Mouse (Mus musculus) frontal cortex, adult 2 months (tissue): ENCODE results near the gene Gm21972. TPM values are rescaled to one million over a fixed set of nuclear protein-coding genes. Genes with fewer than 3 reads are reported as not detected.

Source experiments
- DNase-seq, 2 experiments: peaks; one replicate each; pipeline ENCODE4 v3.0.0; 2022; ENCODE audit warnings: low spot score in 1 of 2; ENCODE audit errors: extremely low spot score in 1 of 2
- polyA plus RNA-seq: library from polyadenylated mRNA; depleted of rRNA; stranded (reverse); fragments of >200 nt; gene quantifications from 2 replicates; pipeline ENCODE4 v1.2.3, GENCODE M21; 2012

Gm21972 gene
- polyA plus RNA-seq, 1 experiment, result 1.3 TPM

DNA sequence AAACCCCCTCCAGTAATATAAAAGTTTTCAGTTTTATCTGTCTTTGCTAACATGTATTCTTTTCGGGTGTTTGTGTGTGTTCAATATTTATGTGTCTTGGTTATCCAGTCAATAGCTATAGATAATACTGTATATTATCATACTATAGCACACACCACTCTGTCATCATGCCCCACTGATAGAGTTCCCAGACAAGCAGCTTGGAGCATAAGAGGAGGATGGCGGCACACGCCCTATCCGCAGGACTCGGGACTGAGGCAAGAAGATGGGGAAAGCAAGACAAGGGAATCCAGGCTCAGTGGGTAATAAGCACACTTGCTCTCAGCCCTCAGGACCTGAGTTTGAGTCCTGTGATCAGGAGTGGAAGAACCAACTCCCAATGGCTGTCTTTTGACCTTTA lies 27.0 kb downstream of the Gm21972 start:
- DNase-seq, result no peak

DNA sequence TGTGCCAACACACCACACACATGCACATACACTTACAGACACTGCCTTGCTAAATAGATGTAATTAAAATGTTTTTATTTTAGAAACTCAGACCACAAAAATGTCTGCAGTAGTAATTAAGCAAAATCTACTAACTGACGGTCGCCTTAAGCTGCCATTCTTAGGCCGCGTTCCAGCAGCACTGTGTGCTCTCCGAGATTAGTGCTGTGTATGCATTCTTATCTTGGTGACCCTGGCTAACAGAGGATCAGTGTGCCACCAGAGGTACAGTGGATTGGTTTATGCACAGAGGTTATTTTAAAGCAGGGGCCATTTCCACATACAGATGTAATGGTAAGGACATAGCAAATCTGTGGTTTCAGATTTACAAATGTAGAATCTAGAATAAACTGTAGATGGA lies 27.6 kb downstream of the Gm21972 start:
- no peak for DNase-seq

DNA sequence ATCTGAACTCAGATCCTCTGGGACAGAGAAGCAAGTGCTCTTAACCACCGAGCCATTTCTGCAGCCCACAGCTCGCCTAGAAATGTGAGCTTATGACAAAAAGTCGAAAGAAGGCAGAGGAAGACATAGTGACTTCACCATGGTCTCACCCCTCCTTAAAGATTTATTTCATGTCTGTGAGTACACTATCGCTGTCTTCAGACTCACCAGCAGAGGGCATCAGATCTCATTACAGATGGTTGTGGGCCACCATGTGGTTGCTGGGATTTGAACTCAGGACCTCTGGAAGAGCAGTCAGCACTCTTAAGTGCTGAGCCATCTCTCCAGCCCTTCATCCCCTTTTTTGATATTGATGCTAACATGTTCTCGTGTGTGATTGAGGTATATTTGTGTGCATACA lies 41.2 kb downstream of the Gm21972 start:
- DNase-seq, result no peak

DNA sequence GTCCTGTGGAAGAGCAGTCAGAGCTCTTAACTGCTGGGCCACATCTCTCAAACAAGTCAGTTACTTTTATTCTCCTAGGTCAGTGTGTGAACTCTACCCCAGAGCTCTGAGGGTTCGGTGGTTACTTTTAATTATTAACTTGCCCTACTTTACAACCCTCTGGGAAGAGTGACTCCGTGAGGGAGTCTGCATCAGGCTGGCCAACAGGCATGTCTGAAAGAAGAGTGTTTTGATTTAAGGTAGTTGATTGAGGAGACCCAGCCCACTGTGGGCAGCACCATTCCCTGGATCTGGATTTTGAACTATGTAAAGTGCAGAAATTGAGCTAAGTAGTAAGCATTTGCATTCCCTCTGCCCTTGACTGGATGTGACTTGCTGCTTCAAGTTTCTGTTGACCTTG lies 42.6 kb downstream of the Gm21972 start:
- DNase-seq, result no peak

DNA sequence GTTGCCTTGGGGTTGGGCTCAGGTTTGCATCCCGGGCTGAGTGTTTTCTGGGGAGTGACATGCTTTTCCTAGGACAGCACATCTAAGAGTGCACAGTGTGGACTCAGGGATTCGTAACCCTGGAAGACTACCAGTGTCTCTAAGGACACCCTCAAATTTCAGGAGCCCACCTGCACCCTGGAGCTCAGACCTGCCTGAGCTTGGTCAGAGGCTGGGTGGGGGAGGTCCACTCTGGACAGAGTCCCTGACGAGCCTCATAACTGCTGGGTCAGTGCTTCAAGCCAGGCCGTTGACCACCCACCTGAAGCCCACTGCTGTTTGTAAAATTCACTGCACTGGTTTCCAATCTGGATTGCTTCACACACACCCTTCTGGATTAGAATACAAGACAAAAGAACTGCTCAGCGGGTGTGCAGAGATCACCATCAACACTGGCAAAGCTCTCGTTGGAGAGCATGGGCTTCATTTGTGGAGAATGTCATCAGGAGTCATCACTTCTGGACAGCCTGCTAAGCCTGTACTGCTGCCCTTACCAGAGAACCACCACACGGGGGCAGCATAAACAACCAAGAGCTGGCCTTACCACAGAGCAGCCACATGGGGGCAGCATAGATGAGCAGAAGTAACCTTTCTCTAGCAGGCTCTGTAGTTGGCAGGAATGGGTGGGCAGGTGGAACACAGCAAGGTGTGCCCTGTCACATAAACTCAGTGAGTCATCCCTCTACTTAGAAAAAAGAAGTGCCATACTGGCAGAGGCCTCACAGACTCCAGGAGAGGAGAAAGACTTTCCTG lies 45.2 kb downstream of the Gm21972 start:
- DNase-seq, result peak; percentile 65 to 87

DNA sequence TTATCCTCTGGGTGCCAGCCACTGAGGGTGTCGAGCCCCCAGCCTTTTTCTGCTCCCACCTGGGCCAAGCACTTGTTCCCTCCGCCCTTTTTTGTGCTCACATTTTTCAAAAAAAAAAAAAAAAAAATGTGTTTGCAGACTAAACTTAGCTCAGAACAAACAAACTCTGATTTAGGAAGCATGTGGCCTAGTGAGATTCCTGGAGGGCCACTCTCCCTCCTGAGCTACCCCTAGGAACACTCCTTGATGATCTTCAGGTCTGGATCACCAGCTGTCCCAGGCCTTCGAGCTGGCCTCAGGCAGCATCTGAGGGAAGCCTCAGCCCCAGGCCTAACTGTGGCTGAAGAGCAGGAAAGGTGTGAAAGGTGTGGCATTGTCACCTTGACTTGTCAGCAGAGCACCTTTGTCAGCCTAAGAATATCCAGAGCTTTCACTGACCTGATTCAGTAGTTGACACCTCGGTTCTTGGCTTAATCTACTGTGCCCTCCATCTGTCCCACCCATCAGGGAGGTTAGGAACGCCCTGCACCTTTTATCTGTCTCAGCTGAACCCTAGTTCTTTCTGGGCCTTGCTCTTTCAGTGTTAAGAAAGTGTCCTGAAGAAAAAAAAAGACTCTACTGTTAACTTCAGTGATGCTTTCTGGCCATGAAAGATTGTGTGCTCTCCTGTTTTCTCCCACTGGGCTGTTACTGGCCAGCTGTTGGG lies 48.7 kb downstream of the Gm21972 start:
- no peak for DNase-seq

DNA sequence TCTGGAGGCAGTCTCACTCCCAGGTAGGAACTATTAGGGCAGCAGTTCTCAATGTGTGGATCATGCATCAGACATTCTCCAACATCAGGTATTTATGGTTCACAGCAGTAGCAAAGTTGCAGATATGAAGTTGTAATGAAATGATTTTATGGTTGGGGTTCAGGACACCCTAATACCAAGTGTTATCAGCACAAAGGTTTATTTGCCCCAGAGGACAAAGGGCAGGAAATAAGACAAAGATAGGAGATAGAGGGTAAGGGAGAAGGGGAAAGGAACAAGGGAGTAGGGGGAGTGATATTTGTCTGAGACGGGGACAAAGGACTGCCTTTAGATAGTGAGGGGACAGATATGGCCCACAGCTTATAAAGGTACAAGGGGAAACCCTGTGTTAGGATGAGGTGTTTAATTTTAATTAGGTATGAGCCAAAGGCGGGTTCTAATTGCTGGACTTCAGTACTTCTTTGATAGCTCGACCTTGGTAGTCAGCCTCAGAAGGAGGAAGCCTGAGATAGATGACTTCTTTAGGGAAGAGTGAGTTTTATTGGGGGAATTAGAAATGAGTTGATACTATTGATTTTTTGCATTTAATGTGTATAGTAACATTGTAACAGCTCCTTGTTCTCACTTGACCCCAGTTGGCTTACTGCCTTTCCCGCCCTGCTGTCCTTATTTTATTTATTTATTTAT lies 50.3 kb downstream of the Gm21972 start:
- no peak for DNase-seq

DNA sequence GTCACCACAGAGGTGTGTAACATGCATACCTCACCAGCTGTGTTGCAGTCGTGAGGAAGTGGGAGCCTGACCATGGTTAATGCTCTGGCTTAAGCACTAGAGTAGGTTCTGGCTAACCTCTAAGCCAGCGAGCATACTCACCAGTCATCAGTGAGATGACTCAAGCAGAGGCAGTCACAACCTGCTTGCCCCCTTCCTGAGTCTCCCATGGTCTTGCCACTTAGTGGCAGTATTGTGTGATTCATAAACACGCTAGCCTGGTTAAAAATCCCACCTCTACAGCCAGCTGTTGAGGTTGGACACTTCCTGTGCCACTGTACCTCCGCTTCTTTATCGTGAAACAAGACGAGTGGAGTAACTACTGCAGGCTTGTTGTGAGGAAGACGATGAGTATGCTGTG lies 53.3 kb downstream of the Gm21972 start:
- no peak for DNase-seq

DNA sequence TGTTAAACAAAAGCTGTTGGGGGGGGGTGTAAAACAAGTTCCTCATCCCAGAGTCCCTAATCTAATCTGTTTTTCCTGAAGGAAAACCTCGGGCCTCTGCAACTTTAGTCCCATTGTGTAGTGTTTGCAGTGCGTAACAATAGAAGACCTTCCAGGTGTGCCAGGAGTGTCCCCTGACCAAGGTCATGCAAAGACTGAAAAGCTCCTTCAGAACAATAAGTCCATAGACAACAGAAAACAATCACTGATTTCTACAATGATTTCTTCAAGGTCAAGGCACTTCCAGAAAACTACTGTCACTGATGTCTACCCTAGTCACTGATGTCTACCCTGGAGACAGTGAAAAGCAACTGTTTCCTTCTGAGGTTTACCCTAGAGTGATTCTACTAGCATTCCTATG lies 54.4 kb downstream of the Gm21972 start:
- no peak for DNase-seq

DNA sequence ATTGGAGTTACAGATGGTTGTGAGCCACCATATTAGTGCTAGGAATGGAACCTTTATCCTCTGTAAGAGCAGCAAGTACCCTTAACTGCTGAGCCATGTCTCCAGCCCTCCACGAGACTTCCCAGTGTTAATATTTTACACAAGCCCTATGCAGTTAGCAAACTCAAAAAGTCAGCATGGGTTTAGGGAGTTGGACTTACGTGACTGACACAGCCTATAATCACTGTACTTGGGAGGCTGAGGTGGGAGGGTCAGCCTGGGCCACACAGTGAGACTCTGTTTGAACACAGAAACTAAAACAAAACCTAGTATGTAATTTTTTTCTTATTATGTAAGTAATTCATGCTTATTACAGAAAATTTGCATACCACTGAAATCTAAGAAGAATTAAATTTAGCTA lies 54.8 kb downstream of the Gm21972 start:
- no peak for DNase-seq

DNA sequence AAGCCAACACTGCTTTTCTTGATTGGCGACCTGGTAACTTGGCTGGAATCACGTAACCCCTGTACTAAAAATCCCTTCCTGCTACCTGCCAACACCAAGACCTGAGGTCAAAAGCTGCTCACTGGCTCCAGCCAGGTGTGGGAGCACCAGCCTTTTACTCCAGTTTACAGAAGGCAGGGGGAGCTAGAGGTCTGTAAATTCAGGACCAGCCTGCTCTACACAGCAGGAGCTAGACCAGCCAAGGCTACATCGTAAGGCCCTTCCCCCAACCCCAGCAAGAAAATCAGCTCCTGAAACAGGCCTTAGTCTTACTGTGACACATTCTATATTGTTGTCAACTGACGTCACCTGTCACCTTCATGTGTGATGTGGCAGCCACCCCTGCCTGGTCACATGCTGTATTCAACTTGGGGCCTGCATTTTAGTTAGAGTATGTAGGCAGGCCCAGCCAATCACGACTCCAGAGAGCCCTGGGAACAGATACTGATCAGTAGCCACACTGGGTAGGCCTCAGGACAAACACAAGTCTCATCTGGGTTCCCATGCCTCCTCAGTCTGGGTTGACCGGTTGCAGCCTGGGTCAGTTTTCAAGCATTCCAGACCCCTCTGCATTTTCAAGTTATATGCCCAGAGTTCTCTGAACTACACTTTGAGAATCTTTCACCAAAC lies 55.7 kb downstream of the Gm21972 start:
- DNase-seq, result no peak

DNA sequence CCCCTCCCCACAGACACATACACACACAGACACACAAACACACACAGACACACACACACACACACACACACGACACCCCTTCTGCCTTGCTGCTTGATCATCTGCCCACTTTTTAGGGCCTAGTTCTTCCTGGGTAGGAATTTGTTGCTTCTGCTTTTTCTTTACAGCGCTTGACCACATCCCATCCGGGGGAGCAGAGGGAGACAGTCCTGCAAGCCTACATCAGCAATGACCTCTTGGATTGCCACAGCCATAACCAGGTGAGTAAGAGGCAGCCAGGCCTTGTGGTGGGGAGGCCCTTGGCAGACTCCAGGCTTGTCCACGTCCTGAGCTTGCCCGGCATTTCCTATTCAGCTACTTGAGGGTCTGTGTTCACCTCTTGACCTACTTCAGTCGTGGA lies 57.4 kb downstream of the Gm21972 start:
- no peak for DNase-seq

DNA sequence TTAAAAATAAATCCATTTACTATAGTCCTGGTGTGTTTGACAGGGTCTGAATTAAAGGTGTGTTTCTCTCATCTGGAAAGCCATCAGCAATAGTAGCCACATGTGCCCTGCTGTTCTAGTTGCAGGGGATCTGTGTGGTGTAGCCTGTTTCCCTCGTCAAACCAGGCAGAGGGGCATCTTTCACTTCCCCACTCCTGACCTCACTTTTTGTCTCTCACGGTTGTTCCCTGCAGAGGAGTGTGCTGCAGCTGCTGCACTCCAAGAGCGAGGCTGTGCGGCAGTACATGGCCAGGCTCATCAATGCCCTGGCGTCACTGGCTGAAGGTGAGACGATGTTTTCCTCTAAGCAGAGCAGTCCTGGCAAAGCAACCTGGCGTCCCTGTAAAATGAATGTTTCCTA lies 60.6 kb downstream of the Gm21972 start:
- DNase-seq, result no peak

DNA sequence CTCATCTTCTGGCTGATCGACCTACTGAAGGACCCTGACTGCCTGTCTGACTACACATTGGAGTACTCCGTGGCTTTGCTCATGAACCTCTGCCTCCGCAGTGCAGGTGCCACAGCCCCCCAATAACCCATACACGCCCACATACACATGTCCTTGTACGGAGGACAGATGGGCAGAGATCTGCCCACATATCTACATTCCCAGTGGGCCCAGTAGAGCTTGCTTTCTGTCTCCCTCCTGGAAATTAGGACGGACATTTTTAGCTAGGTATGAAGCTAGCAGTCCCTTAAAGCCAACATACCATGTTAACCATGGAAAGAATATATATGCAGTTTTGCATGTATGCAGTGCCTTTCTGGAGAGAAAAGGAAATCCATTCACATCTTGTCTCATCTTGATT lies 64.8 kb downstream of the Gm21972 start:
- DNase-seq, result peak in 1 of 2 experiments; percentile 28

DNA sequence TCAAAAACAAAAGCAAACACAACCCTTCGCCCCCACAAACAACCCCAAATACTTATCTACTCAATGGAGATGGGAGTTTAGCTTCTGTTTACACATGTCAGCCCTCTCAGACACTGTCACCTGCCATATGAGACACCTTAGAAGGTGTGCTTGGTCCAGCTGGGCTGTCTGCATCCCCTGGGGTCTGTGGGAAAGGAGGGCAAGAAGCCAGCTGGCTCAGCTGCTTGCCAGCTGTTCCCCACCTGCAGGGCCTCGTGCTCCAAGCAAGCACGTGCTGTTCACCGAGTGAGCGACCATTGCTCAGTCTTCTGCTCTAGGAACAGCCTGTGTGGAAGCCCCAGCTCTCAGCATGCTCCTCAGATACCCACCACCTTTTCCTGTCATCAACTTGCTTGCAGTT lies 65.6 kb downstream of the Gm21972 start:
- DNase-seq, result no peak

DNA sequence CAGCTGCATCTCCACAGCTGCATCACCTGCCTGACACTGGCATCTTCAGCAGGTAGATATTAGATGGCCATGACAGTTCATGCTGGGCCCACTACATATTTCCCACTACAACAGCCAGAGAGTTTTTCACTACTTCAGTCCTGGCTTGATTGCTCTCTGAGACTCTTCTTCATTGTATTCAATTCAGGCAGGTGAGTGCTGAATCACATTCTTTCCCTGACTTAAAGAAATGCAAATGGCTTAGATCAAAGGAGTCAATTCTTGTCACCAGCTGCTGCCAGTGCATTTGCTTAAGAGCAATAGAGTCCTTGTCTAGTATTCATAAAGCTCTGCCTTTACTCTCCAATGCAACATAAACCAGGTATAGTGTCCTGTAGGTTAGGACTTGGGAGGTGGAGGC lies 67.9 kb downstream of the Gm21972 start:
- no peak for DNase-seq

DNA sequence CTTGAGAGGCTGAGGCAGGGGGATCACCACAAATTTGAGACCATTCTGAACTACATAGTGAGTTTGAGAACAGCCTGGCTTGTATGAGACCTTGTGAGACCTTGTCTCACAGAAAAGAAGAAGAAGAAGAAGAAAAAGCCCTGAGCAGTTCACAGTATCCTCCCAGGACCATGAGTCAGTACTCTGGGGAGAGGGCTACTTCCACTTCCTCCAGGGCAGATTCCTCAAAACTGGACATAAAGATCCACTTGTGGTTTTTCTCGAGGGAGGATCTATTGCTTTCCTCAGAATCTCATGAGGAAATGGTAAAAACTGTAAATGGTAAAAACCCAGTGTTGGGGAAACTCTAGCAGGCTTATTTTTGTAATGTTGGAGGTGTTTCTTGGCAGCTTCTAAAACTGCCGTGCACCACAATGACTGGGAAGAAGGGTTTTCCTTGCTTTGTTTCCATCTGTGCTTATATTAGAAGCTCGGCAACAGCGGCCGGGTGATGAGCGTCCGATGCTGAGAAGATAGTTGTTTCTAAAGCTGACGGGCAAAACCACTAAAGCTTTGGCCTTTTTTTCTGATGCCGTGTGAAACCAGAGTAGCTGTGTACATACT lies 69.3 kb downstream of the Gm21972 start:
- DNase-seq, result peak; percentile 20 to 61

DNA sequence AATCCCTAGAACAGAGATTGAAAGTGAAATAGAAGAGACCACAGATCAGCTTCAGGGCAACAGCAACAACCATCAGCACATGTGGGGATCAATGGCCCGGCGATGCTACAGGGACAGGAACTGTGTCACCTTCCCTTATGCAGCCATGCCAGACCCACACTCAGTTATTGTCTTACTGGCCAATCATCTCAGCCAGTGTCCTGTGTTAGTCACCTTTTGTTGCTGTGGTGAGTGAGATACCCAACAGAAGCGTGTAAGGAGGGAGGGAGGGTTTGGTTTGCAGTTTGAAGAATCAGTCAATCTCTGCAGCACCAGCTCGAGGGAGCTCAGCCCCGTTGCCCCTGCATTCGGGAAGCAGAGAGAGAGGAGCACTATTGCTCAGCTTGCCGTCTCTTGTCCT lies 77.2 kb downstream of the Gm21972 start:
- DNase-seq, result no peak

DNA sequence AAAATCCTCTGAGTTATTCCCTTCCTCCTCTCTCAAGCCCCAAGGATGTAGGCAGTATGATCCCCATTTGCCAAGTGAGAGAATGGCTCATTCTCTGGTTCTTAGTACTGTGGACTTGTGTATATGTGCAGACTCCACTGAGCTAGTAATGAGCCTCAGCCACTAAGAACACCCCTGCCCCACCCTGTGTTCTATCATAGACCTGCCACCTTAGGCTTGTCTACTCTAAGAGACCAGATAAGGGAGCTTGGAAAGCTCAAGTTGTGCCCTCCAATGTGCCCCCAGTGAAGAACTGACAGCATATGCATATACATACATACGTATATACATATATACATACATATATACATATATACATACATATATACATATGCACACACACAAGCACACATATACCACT lies 78.1 kb downstream of the Gm21972 start:
- no peak for DNase-seq
